19 mouse cellular contexts compared by ENCODE assay signal in genomic region chr11:63396386-63396785, GRCm38 (mm10).
A peak's percentile ranks its signal among the peaks of the same experiment; 100 is the strongest.
DNase-seq lines count a peak whose midpoint lies in the region; ATAC-seq and TF ChIP-seq lines count a peak whose summit lies in the region.
"Had no signal": no experiment of that assay in that cellular context is flagged by ENCODE, and none has a peak within 500 bp of the region (broad histone marks: within the 10 kb centered on the region; RNA-seq: fewer than 3 reads in every experiment).

No protein-coding gene starts in this region.

- no peak overlapping the region for H3K4me3 ChIP-seq in hindbrain, embryonic 11.5 days (ENCODE audit: low read depth, low read length)
- H3K4me3 ChIP-seq in hindbrain, postnatal 0 days (ENCODE audit: low read length), result no peak overlapping the region
- H3K4me3 ChIP-seq in forebrain, embryonic 16.5 days (replicated peaks; ENCODE audit: low read length), result no peak overlapping the region
- no peak overlapping the region for H3K4me3 ChIP-seq in midbrain, embryonic 13.5 days (replicated peaks)
- H3K4me3 ChIP-seq: gastrocnemius, adult 2 months; lung, embryonic 15.5 days had no signal

- DNase-seq in hindbrain, embryonic 11.5 days (ENCODE audit: low spot score), result peak; percentile 35
- no peak for DNase-seq in hindbrain, postnatal 0 days (ENCODE audit: low spot score)
- DNase-seq in brain, embryonic 14.5 days (ENCODE audit: low read depth), result peak; percentile 78
- no peak for DNase-seq in gastrocnemius, adult 18-20 months (ENCODE audit: low spot score)
- no peak for DNase-seq in gastrocnemius, adult 8-10 months (ENCODE audit: low spot score in 2 of 2)
- DNase-seq: cerebellum, adult 9-10 months; gastrocnemius, adult 2 months; heart, postnatal 10 days; kidney, adult 18-20 months; layer of hippocampus, postnatal 36 days; lung, postnatal 4 days; right cerebral cortex, postnatal 4 days had no signal

- H3K4me1 ChIP-seq in hindbrain, embryonic 11.5 days (replicated peaks; ENCODE audit: control insufficient read depth, insufficient read depth, low read length), result no peaks in the 10 kb centered on the region
- no peaks in the 10 kb centered on the region; the same call in 1 of the 2 replicates for H3K4me1 ChIP-seq in hindbrain, postnatal 0 days (ENCODE audit: insufficient read depth, low read length)
- H3K4me1 ChIP-seq in forebrain, embryonic 16.5 days (replicated peaks; ENCODE audit: control insufficient read depth, insufficient read depth, low read length), result peaks cover 6% of the 10 kb centered on the region; the same call in 1 of the 2 replicates
- H3K4me1 ChIP-seq in midbrain, embryonic 13.5 days (replicated peaks), result peaks cover 11% of the 10 kb centered on the region
- H3K4me1 ChIP-seq: lung, embryonic 15.5 days had no signal

- H3K4me2 ChIP-seq in hindbrain, embryonic 11.5 days (replicated peaks; ENCODE audit: low read depth, low read length), result no peak overlapping the region
- H3K4me2 ChIP-seq in hindbrain, postnatal 0 days (ENCODE audit: low read depth, low read length), result no peak overlapping the region
- H3K4me2 ChIP-seq in forebrain, embryonic 16.5 days (ENCODE audit: low read length), result no peak overlapping the region
- no peak overlapping the region for H3K4me2 ChIP-seq in midbrain, embryonic 13.5 days (replicated peaks)
- H3K4me2 ChIP-seq: heart, embryonic 11.5 days; lung, embryonic 15.5 days had no signal

- no peaks in the 10 kb centered on the region for H3K27me3 ChIP-seq in hindbrain, embryonic 11.5 days (ENCODE audit: control insufficient read depth, insufficient read depth, low read length)
- no peaks in the 10 kb centered on the region; the same call in 1 of the 2 replicates for H3K27me3 ChIP-seq in hindbrain, postnatal 0 days (ENCODE audit: insufficient read depth, low read length)
- no peaks in the 10 kb centered on the region for H3K27me3 ChIP-seq in forebrain, embryonic 16.5 days (replicated peaks; ENCODE audit: control insufficient read depth, insufficient read depth, low read length)
- peaks cover 12% of the 10 kb centered on the region; the same call in 1 of the 2 replicates for H3K27me3 ChIP-seq in midbrain, embryonic 13.5 days

- no peaks in the 10 kb centered on the region for H3K36me3 ChIP-seq in hindbrain, embryonic 11.5 days (ENCODE audit: control insufficient read depth, insufficient read depth, low read length)
- H3K36me3 ChIP-seq in hindbrain, postnatal 0 days (ENCODE audit: insufficient read depth, low read length), result no peaks in the 10 kb centered on the region
- no peaks in the 10 kb centered on the region for H3K36me3 ChIP-seq in forebrain, embryonic 16.5 days (ENCODE audit: control insufficient read depth, insufficient read depth)
- no peaks in the 10 kb centered on the region for H3K36me3 ChIP-seq in midbrain, embryonic 13.5 days
- H3K36me3 ChIP-seq: lung, embryonic 15.5 days had no signal

- no peaks in the 10 kb centered on the region for H3K9me3 ChIP-seq in hindbrain, embryonic 11.5 days (ENCODE audit: control insufficient read depth, low read length)
- H3K9me3 ChIP-seq in hindbrain, postnatal 0 days (ENCODE audit: low read length), result no peaks in the 10 kb centered on the region
- H3K9me3 ChIP-seq in forebrain, embryonic 16.5 days (ENCODE audit: control insufficient read depth, low read length), result no peaks in the 10 kb centered on the region
- no peaks in the 10 kb centered on the region for H3K9me3 ChIP-seq in midbrain, embryonic 13.5 days
- H3K9me3 ChIP-seq: lung, embryonic 15.5 days had no signal

- 52% methylated on average over 8 of the region's 8 CpGs for WGBS in hindbrain, embryonic 11.5 days
- WGBS in hindbrain, postnatal 0 days, result 40% methylated on average over 8 of the region's 8 CpGs
- WGBS in forebrain, embryonic 16.5 days, result 28% methylated on average over 8 of the region's 8 CpGs
- 35% methylated on average over 8 of the region's 8 CpGs for WGBS in midbrain, embryonic 13.5 days

- peak; percentile 82 for ATAC-seq in hindbrain, embryonic 11.5 days (ENCODE audit: low FRiP score)
- ATAC-seq in hindbrain, postnatal 0 days, result no peak
- peak; percentile 57; the same call in 1 of the 2 replicates for ATAC-seq in forebrain, embryonic 16.5 days
- ATAC-seq in midbrain, embryonic 13.5 days, result peak; percentile 79

- TF ChIP-seq POLR2A in brain, embryonic 14.5 days (IDR thresholded peaks at IDR 0.05; ENCODE audit: borderline replicate concordance, extremely low read depth, insufficient read depth, insufficient read length, poor library complexity, severe bottlenecking), result no peak

- H3K9ac ChIP-seq in hindbrain, embryonic 11.5 days (ENCODE audit: low read depth, low read length), result no peak overlapping the region
- no peak overlapping the region for H3K9ac ChIP-seq in hindbrain, postnatal 0 days (replicated peaks; ENCODE audit: low read length)
- H3K9ac ChIP-seq in forebrain, embryonic 16.5 days (replicated peaks; ENCODE audit: low read depth, low read length), result no peak overlapping the region
- no peak overlapping the region for H3K9ac ChIP-seq in midbrain, embryonic 13.5 days (replicated peaks)
- H3K9ac ChIP-seq: liver, embryonic 14.5 days; lung, embryonic 15.5 days had no signal

- TF ChIP-seq CTCF in hindbrain, postnatal 0 days (IDR thresholded peaks at IDR 0.05; ENCODE audit: low read depth), result no peak
- TF ChIP-seq CTCF in brain, embryonic 14.5 days (IDR thresholded peaks at IDR 0.05; ENCODE audit: borderline replicate concordance, extremely low read depth, insufficient read depth, insufficient read length), result no peak

- no peak overlapping the region for H3K27ac ChIP-seq in hindbrain, embryonic 11.5 days (ENCODE audit: low read depth, low read length)
- no peak overlapping the region for H3K27ac ChIP-seq in hindbrain, postnatal 0 days
- H3K27ac ChIP-seq in forebrain, embryonic 16.5 days (ENCODE audit: low read length), result no peak overlapping the region
- no peak overlapping the region for H3K27ac ChIP-seq in midbrain, embryonic 13.5 days
- H3K27ac ChIP-seq: gastrocnemius, adult 2 months; kidney, postnatal 0 days; liver, embryonic 14.5 days; lung, embryonic 15.5 days; stomach, postnatal 0 days had no signal

Comparison
In these comparisons a context has a peak if more than half of its experiments do, and no peak if none do; other contexts are left out.
1. DNase-seq: peak in hindbrain, embryonic 11.5 days (single experiment) and brain, embryonic 14.5 days (single experiment); none in hindbrain, postnatal 0 days (single experiment), gastrocnemius, adult 18-20 months (single experiment) and gastrocnemius, adult 8-10 months (0 of 2).